28 mouse cellular contexts compared by ENCODE assay signal in genomic region chr3:34496839-34497238, GRCm38 (mm10).
DNase-seq lines count a peak whose midpoint lies in the region; ATAC-seq and TF ChIP-seq lines count a peak whose summit lies in the region.
"Had no signal": no experiment of that assay in that cellular context is flagged by ENCODE, and none has a peak within 500 bp of the region (broad histone marks: within the 10 kb centered on the region; RNA-seq: fewer than 3 reads in every experiment).

No protein-coding gene starts in this region.

- no peaks in the 10 kb centered on the region for H3K36me3 ChIP-seq in forebrain, embryonic 15.5 days
- no peaks in the 10 kb centered on the region for H3K36me3 ChIP-seq in forebrain, embryonic 16.5 days (ENCODE audit: control insufficient read depth, insufficient read depth)
- no peaks in the 10 kb centered on the region for H3K36me3 ChIP-seq in kidney, adult 2 months (ENCODE audit: control insufficient read depth, insufficient read depth, low read length)
- H3K36me3 ChIP-seq: embryonic facial prominence, embryonic 12.5 days; hindbrain, embryonic 13.5 days; limb, embryonic 13.5 days; liver, embryonic 13.5 days; neural tube, embryonic 15.5 days had no signal

- in situ Hi-C loops in Patski (cut with MboI; ENCODE audit: low pct_unique_long_range_greater_than_20kb) = no loop called here

- TF ChIP-seq CTCF in kidney, adult 2 months (conservative IDR thresholded peaks at IDR 0.05; ENCODE audit: insufficient read depth, insufficient read length, low read depth, low read length) = peak; percentile 26; the same call in 1 of the 2 replicates
- TF ChIP-seq CTCF in Patski (IDR thresholded peaks at IDR 0.05) = peak; percentile 15

- CTCF ChIA-PET in Patski (lab: Charles Lee) = interaction anchor here (0.7 to 3.2 kb wide), 2 partner anchors 36 to 267 kb away, joined by 3 to 6 read pairs; no protein-coding TSS in a partner anchor

- WGBS in forebrain, embryonic 15.5 days = 76% methylated on average over 8 of the region's 8 CpGs
- WGBS in forebrain, embryonic 16.5 days = 74% methylated on average over 8 of the region's 8 CpGs
- 87% methylated on average over 8 of the region's 8 CpGs for WGBS in kidney, adult 2 months

- DNase-seq in kidney, adult 2 months = no peak
- DNase-seq in kidney, adult 18-20 months = no peak
- DNase-seq in Muller cell, postnatal 12 days (ENCODE audit: inconsistent ontology term) = peak; percentile 20
- no peak for DNase-seq in Patski (ENCODE audit: low read depth, low spot score)
- no peak for DNase-seq in spleen, postnatal 14 days (ENCODE audit: low spot score in 2 of 2)
- DNase-seq: adrenal gland, adult 8-10 months; B cell, adult 2 months; cerebellum, adult 11-12 months; embryo, embryonic 11 days; gastrocnemius, postnatal 10 days; kidney, adult 9 months; kidney, postnatal 14 days; liver, embryonic 13.5 days; lung, adult 18-20 months; lung, postnatal 4 days; midbrain, embryonic 14.5 days; right cerebral cortex, postnatal 25 days; thymus, adult 18-20 months; thymus, postnatal 25 days had no signal

- H3K4me2 ChIP-seq in forebrain, embryonic 15.5 days (replicated peaks) = no peak overlapping the region
- no peak overlapping the region for H3K4me2 ChIP-seq in forebrain, embryonic 16.5 days (ENCODE audit: low read length)
- H3K4me2 ChIP-seq: embryonic facial prominence, embryonic 12.5 days; hindbrain, embryonic 13.5 days; limb, embryonic 13.5 days; liver, embryonic 13.5 days; neural tube, embryonic 15.5 days had no signal

- no peaks in the 10 kb centered on the region for H3K27me3 ChIP-seq in forebrain, embryonic 15.5 days
- 0 out of 2 replicates have a peak, but pooled peaks cover 4% of the 10 kb centered on the region for H3K27me3 ChIP-seq in forebrain, embryonic 16.5 days (replicated peaks; ENCODE audit: control insufficient read depth, insufficient read depth, low read length)
- H3K27me3 ChIP-seq in kidney, adult 2 months (replicated peaks; ENCODE audit: control insufficient read depth, insufficient read depth, low read length) = no peaks in the 10 kb centered on the region
- peaks cover 8% of the 10 kb centered on the region for H3K27me3 ChIP-seq in Patski
- H3K27me3 ChIP-seq: embryonic facial prominence, embryonic 12.5 days; liver, embryonic 13.5 days; megakaryocyte, embryonic 14.5 days; neural tube, embryonic 15.5 days had no signal

- H3K9me3 ChIP-seq in forebrain, embryonic 15.5 days = no peaks in the 10 kb centered on the region
- no peaks in the 10 kb centered on the region for H3K9me3 ChIP-seq in forebrain, embryonic 16.5 days (ENCODE audit: control insufficient read depth, low read length)
- H3K9me3 ChIP-seq: embryonic facial prominence, embryonic 12.5 days; hindbrain, embryonic 13.5 days; limb, embryonic 13.5 days; liver, embryonic 13.5 days; neural tube, embryonic 15.5 days had no signal

- no peak for TF ChIP-seq POLR2A in kidney, adult 2 months (IDR thresholded peaks at IDR 0.05; ENCODE audit: low read depth, low read length)

- ATAC-seq in forebrain, embryonic 15.5 days (replicated peaks) = peak; percentile 38; the same call in 1 of the 2 replicates
- ATAC-seq in forebrain, embryonic 16.5 days = no peak
- ATAC-seq in Patski = no peak
- ATAC-seq: inflammation-experienced regulatory T-cells, adult 6 months; lung, postnatal 0 days had no signal

- no peak overlapping the region for H3K9ac ChIP-seq in forebrain, embryonic 15.5 days (replicated peaks)
- H3K9ac ChIP-seq in forebrain, embryonic 16.5 days (replicated peaks; ENCODE audit: low read depth, low read length) = no peak overlapping the region
- H3K9ac ChIP-seq: embryonic facial prominence, embryonic 12.5 days; hindbrain, embryonic 13.5 days; limb, embryonic 13.5 days; liver, embryonic 13.5 days; neural tube, embryonic 15.5 days had no signal

- POLR2A ChIA-PET in Patski (lab: Charles Lee) = no interaction called here

- no peaks in the 10 kb centered on the region for H3K4me1 ChIP-seq in forebrain, embryonic 15.5 days
- H3K4me1 ChIP-seq in forebrain, embryonic 16.5 days (replicated peaks; ENCODE audit: control insufficient read depth, insufficient read depth, low read length) = 0 out of 2 replicates have a peak, but pooled peaks cover 3% of the 10 kb centered on the region
- no peaks in the 10 kb centered on the region for H3K4me1 ChIP-seq in kidney, adult 2 months (ENCODE audit: control insufficient read depth, insufficient read depth, low read length)
- H3K4me1 ChIP-seq: embryonic facial prominence, embryonic 12.5 days; hindbrain, embryonic 13.5 days; limb, embryonic 13.5 days; liver, embryonic 13.5 days; megakaryocyte, embryonic 14.5 days; neural tube, embryonic 15.5 days had no signal

- H3K27ac ChIP-seq in forebrain, embryonic 15.5 days (replicated peaks) = no peak overlapping the region
- H3K27ac ChIP-seq in forebrain, embryonic 16.5 days (ENCODE audit: low read length) = no peak overlapping the region
- H3K27ac ChIP-seq in kidney, adult 2 months (ENCODE audit: insufficient read depth, low read depth, low read length) = no peak overlapping the region
- H3K27ac ChIP-seq: embryonic facial prominence, embryonic 12.5 days; hindbrain, embryonic 13.5 days; limb, embryonic 13.5 days; liver, embryonic 13.5 days; neural tube, embryonic 15.5 days had no signal

- no peak overlapping the region for H3K4me3 ChIP-seq in forebrain, embryonic 15.5 days
- H3K4me3 ChIP-seq in forebrain, embryonic 16.5 days (replicated peaks; ENCODE audit: low read length) = no peak overlapping the region
- no peak overlapping the region for H3K4me3 ChIP-seq in kidney, adult 2 months (ENCODE audit: insufficient read depth, low read depth, low read length)
- H3K4me3 ChIP-seq: embryonic facial prominence, embryonic 12.5 days; hindbrain, embryonic 13.5 days; limb, embryonic 13.5 days; liver, embryonic 13.5 days; megakaryocyte, embryonic 14.5 days; neural tube, embryonic 15.5 days had no signal
